Mouse (Mus musculus) cerebellum, postnatal 14 days (tissue): ENCODE data around the gene Nhsl2.

Source experiments
- DNase-seq, 2 experiments: peaks; one replicate each; pipeline ENCODE4 v3.0.0; 2021; ENCODE audit warnings: mixed read lengths in 2 of 2

Gene Nhsl2

GRCm38 (mm10) chrX:101902597-101902996, 53.4 kb downstream of the Nhsl2 start:
- no peak for DNase-seq

DNA sequence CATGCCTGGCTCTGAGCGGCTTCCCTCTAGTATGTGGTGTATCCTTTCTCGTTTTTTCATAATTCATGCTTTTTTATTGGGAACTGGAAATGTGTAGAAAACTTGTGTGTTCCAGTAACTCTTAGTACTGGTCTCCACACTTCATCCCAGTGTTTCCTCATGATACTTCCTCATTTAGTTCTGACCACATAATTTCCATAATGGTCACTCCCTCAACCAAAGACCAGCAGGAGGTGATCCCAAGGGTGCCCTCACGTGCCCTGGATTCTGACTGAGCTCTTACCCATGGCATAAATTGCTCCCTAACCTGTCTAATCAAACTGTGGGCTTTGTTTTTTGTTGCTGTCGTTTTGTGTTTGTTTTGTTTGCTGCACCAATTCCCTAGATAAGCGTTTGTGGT, 58.1 kb downstream of the Nhsl2 start:
- no peak for DNase-seq

- peak; percentile 27 to 43 for DNase-seq
Measured at GRCm38 (mm10) chrX:101929131-101929530, 79.9 kb downstream of the Nhsl2 start.

DNA sequence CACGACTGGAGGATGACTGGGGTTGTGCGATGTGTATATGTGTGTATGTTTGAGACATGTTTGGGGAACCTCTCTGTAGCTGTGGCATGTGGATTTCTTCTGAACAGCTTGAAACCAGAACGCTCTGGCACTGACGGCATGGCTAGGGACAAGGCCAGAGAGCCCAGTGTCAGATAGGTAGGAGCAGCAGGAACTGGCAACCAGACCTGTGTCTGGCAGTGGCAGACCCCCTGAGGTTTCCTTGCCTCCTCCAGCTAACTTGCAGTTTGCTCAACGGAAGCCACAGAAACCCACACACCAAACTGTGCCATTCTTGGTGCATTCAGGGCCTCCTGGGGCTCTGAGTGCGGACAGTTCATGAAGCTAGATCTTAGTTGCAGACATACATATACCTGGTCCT, 81.1 kb downstream of the Nhsl2 start:
- peak; percentile 32 to 62 for DNase-seq

DNA sequence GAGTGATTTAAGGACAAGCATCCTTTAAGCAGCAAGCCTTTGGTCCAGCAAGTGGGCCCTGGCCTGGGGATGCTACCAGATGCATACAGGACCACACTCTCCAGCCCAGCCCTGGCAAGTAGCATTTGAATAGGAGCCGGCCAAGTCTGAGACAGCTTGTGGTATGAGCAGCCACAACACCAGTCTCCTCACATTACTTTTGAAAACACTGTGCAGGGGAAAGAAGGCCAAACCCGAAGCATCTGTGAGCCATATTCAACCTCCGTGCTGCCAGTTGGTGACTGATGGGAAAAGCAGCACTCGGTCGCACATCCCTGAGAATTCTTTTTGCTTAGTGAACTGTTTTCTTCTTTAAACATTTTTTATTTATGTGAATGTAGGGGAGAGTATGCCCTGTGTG, 81.8 kb downstream of the Nhsl2 start:
- no peak for DNase-seq

GRCm38 (mm10) chrX:101932244-101932643, 83.1 kb downstream of the Nhsl2 start:
- peak; percentile 90 to 92 for DNase-seq

DNA sequence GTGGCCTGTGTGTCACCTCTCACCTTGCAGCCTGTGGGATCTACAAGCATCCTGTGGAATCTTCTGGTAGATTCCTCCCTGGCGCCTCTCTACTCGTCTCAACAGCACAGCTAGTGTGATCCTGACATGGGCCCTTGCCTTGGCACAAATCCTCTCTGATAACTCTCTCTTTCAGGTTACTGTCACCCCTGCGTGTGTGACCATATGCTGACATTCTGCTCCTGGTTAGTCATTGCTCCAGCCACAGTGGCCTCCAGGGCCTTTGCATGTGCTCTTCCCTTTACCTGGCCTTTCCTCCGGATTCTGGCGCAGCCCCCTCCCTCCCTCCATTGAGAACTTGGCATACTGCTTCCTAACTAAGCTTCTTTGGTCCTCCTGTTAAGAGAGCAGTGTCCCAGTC, 84.2 kb downstream of the Nhsl2 start:
- peak; percentile 13 to 49 for DNase-seq

DNA sequence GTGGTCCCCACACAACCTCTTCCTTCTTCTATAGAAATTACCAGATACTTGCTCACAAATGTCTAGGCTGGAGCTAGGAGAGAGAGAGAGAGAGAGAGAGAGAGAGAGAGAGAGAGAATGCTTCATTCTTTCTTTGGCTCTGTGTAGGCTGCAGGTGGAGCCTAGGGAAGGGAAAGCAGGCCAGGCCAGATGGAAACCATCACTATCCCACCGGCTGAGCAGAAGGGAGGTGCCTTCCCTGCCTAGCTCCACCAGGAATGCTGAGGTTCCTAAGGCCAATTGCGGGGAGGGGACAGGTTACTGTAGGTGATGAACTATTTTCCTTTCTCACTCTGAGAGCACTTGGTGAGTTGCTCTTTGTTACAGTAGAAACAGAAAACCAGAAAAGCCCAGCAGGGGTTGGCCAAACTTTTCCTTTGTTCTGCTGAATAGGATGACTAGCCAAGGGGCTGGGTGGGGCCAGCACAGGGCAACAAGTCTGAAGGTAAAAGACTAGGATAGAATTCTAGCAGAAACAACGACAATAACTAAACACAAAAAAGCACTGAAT, 86.2 kb downstream of the Nhsl2 start:
- DNase-seq = no peak

GRCm38 (mm10) chrX:101939486-101939885, 90.3 kb downstream of the Nhsl2 start:
- DNase-seq = peak in 1 of 2 experiments; percentile 23

GRCm38 (mm10) chrX:101942461-101942896, 93.3 kb downstream of the Nhsl2 start:
- DNase-seq = peak; percentile 88 to 92

DNA sequence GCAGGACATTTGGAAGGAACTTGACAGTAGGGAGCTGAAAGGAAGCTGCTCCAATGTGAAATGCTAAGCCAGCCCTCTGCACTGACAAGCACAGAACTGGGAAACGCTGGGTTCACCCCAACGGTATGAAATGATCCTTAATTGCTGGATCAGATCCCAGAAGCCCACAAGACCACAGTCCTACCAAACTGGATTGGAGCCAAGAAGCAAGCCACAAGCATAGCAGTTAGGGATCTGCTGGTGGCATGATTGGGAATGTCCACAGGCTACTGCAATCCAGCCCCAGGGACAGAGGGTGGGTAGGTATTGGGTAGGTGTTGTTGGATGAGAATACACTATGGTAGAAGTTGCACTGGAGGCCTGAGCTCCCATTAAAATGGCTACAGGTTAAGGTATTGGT, 94.6 kb downstream of the Nhsl2 start:
- DNase-seq = no peak

- DNase-seq = no peak
Measured at GRCm38 (mm10) chrX:101944761-101945330, 95.7 kb downstream of the Nhsl2 start.

GRCm38 (mm10) chrX:101952436-101952835, 103.3 kb downstream of the Nhsl2 start:
- DNase-seq = no peak

DNA sequence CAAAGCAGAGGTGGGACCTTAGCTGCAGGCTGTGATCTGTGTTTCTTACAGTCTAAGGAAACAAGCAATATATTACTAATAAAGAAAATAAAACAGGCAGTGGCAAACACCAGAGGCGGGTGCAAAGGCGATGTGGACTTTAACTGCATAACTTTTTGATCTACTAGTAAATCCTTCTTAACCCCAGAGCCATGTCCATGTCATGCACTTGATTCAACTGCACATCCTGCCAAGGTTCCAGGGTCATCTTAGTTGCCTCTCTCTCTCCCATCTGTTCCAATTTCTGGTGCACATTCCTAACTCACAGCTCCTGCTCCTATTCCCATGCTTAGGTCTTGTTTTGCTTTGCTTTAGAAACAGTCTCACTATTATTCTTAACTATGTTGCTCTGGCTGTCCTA, 104.1 kb downstream of the Nhsl2 start:
- DNase-seq = no peak

- DNase-seq = peak; percentile 84 to 86
Measured at GRCm38 (mm10) chrX:101953787-101954491, 104.8 kb downstream of the Nhsl2 start.

DNA sequence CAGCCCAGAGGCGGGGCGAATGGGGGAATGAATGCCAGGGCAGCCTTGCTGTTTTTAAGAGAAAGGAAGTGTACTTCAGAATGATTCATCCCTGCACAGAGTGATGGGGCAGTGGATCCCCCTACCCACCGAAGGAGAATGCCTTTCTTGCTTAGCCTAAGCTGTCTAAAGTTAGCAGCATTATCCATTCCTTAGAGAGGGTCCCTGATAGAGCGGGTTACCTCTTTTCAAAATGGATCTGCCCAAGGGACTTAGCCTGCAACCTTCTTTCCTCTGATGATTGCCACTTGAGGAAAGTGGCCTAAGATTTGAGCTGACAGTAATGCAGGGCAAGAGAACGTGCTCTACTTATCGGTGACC, 105.3 kb downstream of the Nhsl2 start:
- DNase-seq = no peak

GRCm38 (mm10) chrX:101961848-101962247, 112.7 kb downstream of the Nhsl2 start:
- DNase-seq = no peak

DNA sequence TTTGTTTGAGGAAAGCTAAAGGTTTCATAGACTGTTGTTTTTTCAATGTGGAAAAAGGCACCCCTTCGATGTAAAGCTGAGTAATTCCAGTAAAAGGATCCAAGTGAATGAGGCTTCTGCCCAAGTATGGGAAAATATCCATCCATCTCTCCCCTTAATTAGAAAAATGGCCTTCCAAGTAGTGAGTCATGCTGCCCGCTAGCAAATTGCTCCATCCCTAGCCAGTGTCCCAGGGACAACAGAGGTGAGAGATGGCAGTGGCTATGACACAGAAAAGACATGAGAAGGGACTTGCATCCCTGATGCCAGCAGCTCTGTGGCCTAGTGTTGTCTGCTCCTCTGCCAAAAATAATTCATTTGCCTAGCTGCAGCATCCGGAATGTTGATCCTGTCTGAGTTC, 114.5 kb downstream of the Nhsl2 start:
- no peak for DNase-seq

DNA sequence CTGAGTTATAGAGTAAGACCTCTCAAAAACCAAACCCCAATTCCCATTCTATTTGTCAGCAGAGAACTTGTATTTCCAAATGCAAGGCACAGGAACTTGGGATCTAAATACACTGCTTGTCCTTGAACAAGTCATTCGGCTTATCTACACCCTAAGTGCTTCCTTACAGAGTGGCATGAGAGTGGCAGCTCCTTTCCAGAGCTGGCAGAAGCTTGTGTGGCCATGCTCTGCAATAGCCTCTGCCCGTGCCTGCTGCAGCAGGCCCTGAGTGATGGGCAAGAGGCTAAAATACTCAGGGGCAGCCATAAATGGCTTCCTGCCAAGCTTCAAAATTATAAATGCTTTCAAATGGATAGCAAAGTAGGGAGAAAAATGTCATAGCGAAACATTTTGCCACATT, 123.8 kb downstream of the Nhsl2 start:
- DNase-seq = no peak

- no peak for DNase-seq
Measured at GRCm38 (mm10) chrX:101976931-101977330, 127.7 kb downstream of the Nhsl2 start.

DNA sequence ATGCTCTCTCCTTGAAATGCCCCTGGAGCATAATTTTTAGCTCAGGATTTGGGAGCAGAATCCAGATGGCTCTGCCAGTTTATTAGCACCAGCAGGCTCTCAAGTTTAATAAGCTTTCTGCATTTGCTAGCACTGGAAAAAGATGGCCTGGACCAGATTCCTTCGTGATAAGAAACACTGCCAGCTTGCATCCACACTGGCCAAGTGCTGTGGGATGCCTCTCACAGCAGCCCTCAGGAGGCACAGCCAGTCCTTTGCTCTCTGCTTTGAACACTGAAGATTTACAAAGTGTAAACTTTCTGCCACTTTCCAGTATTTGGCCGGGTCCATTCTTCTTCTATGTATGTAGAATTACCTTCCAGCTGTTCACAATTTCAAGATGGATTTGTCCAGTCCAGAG, 129.7 kb downstream of the Nhsl2 start:
- DNase-seq = no peak

- no peak for DNase-seq
Measured at GRCm38 (mm10) chrX:101979267-101979666, 130.1 kb downstream of the Nhsl2 start.

- peak; percentile 23 to 55 for DNase-seq
Measured at GRCm38 (mm10) chrX:101980586-101980985, 131.4 kb downstream of the Nhsl2 start.

DNA sequence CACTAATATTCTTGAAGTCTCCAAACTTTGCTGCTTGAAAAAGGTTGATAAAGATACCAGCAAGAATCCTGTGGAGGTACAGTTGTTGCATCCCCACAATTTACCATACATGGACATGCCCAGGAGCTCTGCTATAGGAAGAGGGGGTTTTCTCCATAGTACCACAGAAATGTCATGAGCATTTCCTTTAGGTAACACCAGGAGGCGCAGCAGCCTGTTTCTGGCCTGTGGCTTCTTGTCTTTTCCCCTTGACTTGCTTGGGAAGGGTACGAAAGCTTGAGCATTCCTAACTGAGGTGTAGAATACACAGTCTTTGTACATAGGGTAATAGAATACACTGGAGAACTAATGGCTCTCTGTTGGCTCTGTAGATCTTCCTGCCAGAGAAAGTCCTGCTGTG, 132.3 kb downstream of the Nhsl2 start:
- DNase-seq = peak in 1 of 2 experiments; percentile 28

- DNase-seq = no peak
Measured at GRCm38 (mm10) chrX:101983638-101984037, 134.5 kb downstream of the Nhsl2 start.
